Mouse (Mus musculus) brain, adult 10 weeks (tissue): Measurements from ENCODE around the gene Tmem147. TPM values are rescaled to one million over a fixed set of nuclear protein-coding genes. Genes with fewer than 3 reads are reported as not detected.

Experiments
- polyA plus RNA-seq: library from polyadenylated mRNA; stranded (reverse); fragments of 350-450 nt; fragmentation: Illumina TruSeq; extraction: RNeasy Lipid Tissue Mini Kit (QIAGEN cat#74804); gene quantifications from one replicate; pipeline ENCODE4 v1.2.3, GENCODE M21; 2015; ENCODE audit warnings: low read depth, low replicate concordance

Tmem147 gene
- polyA plus RNA-seq = 184 TPM

DNA sequence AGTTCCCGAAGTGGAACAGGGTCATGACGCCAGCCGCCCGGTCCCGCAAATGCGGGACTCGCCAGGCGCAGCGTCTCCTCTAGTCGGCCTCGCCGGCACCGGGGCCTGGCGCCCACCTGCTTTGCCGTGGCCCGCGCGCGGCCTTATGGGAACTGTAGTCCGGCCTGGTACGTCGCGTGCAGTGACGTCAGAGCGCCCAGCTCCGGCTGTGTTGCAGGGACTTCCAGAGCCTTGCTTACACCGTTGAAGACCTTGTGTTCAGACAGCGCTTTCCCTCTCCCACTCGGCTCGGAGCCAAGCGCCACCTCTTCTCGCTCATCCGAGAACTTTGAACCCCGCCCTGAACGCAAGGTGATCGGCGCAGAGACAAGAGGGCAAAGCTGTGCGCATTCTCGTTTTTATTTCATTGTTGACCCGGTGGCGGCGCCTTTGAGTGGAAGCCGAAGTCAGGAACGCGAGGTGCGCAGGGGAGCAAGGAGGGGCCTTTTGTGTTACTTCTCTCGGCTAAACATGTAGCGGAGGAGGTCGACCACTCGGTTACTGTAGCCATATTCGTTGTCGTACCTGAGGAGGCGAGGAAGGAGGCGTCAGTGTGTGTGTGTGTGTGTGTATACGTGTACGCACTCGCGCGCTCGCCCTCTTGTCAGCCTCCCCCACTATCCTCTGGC, at the start of gene Tmem147:
Tmem147 (minus strand) TSS at position 145 of the 668 bp plus-strand sequence.

DNA sequence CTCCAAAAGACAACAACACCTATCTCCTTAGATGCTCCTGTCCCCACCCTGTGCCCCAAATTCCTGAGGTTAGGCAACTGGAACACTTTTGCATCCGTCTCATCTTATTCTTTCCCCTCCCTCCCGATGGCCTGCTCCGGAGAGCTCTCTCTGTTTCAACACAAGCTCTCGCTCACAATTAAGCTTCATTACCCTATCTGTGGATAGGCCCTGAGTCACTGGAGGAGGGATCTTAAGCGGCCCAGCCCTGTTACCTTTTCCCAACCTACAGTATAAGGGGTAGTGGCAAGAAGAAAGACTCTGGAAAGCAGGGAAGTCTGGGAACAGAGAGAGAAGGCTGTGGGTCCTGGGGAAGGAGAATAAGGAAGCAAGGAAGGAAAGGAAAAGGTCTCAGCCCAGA, 34.1 kb upstream of the Tmem147 start, which contains the start of gene Dmkn:
Dmkn (plus strand) TSS at position 301 of the 400 bp plus-strand sequence.

DNA sequence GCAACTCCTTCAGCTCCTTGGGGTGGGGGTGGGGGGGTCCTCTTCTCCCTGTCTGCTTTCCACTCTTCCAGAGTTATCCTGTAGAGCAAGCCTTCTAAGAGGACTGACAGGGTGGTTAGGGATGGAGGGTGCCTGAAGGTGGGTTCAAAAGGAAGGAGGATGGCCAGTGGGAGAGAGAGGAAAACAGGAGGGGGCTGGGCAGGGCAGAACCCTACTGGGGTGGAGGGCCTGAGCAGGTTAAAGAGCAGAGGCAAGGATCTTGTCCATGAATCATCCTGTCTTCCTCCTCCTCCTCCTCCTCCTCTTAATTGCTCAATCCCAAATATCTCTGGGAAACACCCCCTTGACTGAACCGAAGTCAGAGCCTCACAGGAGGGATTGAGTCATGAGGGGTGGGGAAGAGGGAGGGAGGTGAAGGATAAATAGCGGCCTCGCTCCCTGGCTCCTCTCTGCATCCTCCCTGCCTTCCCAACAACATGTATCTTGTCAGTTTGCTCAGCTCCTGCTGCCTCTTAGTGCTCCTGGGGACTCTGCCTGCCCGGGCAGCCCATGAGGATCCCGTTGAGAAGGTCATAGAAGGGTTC, 21.8 kb upstream of the Tmem147 start, which contains the start of gene Sbsn:
Sbsn (plus strand) TSS at position 386 of the 584 bp plus-strand sequence.

DNA sequence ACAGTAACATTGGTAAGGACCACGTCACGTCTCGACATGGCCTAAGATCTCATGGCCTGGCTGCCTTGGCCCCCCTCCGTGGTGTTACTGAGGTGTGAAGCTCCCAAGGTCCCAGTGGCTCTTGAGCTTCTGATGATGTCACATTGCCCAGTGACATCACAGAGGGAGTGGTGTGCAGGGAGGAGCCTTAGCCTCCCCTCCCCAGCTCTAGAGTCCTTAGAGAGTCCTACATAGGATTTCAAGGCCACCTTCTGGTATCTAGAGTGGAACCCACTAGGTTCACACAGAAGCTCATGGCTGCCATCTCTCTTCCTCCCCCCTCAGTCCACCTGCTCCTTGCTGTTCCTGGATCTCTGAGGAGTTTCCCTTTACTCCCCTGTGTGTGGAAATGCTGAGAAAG, 14.3 kb upstream of the Tmem147 start, which contains the start of gene Gapdhs:
Gapdhs (minus strand) TSS at position 65 of the 400 bp plus-strand sequence.

DNA sequence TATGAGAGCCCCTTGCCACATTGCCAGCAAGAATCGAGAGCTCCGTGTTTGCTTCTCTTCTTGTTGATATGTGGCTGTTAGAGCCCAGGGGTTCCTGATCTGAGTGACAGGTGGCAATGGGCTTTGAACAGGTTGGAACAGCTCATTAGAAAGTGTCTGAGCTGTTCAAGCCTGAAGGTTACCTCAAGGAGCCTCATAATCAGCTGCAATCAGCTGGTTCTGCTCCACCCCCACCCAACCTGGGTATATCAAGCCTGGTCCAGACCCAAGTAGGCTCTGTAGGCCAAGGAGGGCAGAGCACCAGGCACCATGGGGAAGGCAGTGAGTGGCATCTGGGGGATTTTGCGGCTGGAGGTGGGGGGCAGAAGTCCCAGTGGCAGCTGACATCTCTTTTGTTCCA, 17.4 kb downstream of the Tmem147 start, which contains the start of gene Atp4a:
Atp4a (plus strand) TSS at position 268 of the 400 bp plus-strand sequence.

DNA sequence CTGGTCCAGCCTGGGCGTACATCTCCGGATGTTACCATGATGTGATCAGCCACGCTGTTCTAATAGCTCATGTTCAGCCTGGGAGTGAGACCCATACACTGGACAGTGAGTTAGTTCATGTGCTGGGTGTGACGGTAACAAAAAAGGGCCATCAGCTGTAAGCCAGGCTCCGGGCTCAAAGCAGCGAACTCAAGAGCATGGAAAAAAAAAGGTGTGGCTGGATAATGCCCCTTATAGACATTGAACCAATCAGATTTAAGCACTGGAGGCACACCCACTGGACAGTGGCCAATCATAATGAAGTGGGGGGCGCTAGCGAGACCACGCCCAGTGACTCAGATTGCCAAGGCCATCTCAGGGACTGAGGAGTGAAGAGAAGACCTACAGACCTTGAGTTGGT, 30.8 kb downstream of the Tmem147 start, which contains the start of gene 2200002J24Rik:
2200002J24Rik (plus strand) TSS at position 338 of the 400 bp plus-strand sequence.

Other genes with a start within 250 kb of the Tmem147 start
- not detected for gene Prodh2, start 235.9 kb downstream of the Tmem147 start, polyA plus RNA-seq
- gene Arhgap33, start 194.5 kb downstream of the Tmem147 start, polyA plus RNA-seq = 95.4 TPM
- 7.9 TPM for gene Hspb6, start 177.4 kb downstream of the Tmem147 start, polyA plus RNA-seq
- gene Proser3, start 177.2 kb downstream of the Tmem147 start, polyA plus RNA-seq = 4.5 TPM
- gene Lin37, start 169.7 kb downstream of the Tmem147 start, polyA plus RNA-seq = 51.4 TPM
- 85.7 TPM for gene U2af1l4, start 166.2 kb downstream of the Tmem147 start, polyA plus RNA-seq
- gene Gm49396, start 166.2 kb downstream of the Tmem147 start, polyA plus RNA-seq = 6.7 TPM
- gene Psenen, start 165.9 kb downstream of the Tmem147 start, polyA plus RNA-seq = 158 TPM
- 1.5 TPM for gene Igflr1, start 164.1 kb downstream of the Tmem147 start, polyA plus RNA-seq
- 25.9 TPM for gene Kmt2b, start 140.8 kb downstream of the Tmem147 start, polyA plus RNA-seq
- gene Zbtb32, start 130.6 kb downstream of the Tmem147 start, polyA plus RNA-seq = not detected
- 1.1 TPM for gene Upk1a, start 116.7 kb downstream of the Tmem147 start, polyA plus RNA-seq
- 1,546 TPM for gene Cox6b1, start 103.4 kb downstream of the Tmem147 start, polyA plus RNA-seq
- not detected for gene Etv2, start 93.7 kb downstream of the Tmem147 start, polyA plus RNA-seq
- gene Rbm42, start 79.2 kb downstream of the Tmem147 start, polyA plus RNA-seq = 72.4 TPM
- gene Haus5, start 64.5 kb downstream of the Tmem147 start, polyA plus RNA-seq = 6.4 TPM
- not detected for gene Pmis2, start 57.9 kb downstream of the Tmem147 start, polyA plus RNA-seq
- not detected for gene 2200002J24Rik, start 30.6 kb downstream of the Tmem147 start, polyA plus RNA-seq
- gene Atp4a, start 17.3 kb downstream of the Tmem147 start, polyA plus RNA-seq = 0.59 TPM
- gene Gapdhs, start 14.1 kb upstream of the Tmem147 start, polyA plus RNA-seq = not detected
- 6.5 TPM for gene Sbsn, start 21.9 kb upstream of the Tmem147 start, polyA plus RNA-seq
- gene Dmkn, start 34.2 kb upstream of the Tmem147 start, polyA plus RNA-seq = 14.4 TPM
- gene Krtdap, start 58.4 kb upstream of the Tmem147 start, polyA plus RNA-seq = not detected
- not detected for gene Ffar2, start 94.2 kb upstream of the Tmem147 start, polyA plus RNA-seq
- not detected for gene Ffar3, start 126.6 kb upstream of the Tmem147 start, polyA plus RNA-seq
- not detected for gene Ffar1, start 132.0 kb upstream of the Tmem147 start, polyA plus RNA-seq
- 0.55 TPM for gene Cd22, start 150.8 kb upstream of the Tmem147 start, polyA plus RNA-seq
- gene Mag, start 185.3 kb upstream of the Tmem147 start, polyA plus RNA-seq = 324 TPM
- gene Hamp2, start 195.1 kb upstream of the Tmem147 start, polyA plus RNA-seq = not detected
- not detected for gene Hamp, start 214.5 kb upstream of the Tmem147 start, polyA plus RNA-seq
- 193 TPM for gene Usf2, start 227.3 kb upstream of the Tmem147 start, polyA plus RNA-seq
- 8.0 TPM for gene Lsr, start 243.9 kb upstream of the Tmem147 start, polyA plus RNA-seq
- not detected for gene Fam187b, start 244.2 kb upstream of the Tmem147 start, polyA plus RNA-seq